Mouse (Mus musculus) CD4-positive, CD25-positive, alpha-beta regulatory T cell, adult 2 months (primary cell): ENCODE measurements around the gene H2-DMa.
"Not testable (repeated sequence)": the region's sequence is repeated elsewhere in the genome, so short reads cannot be mapped to it uniquely, and the experiment has no call there.

Experiments used
- DNase-seq: peaks from one replicate; pipeline ENCODE4 v3.0.0-alpha.2; 2012; ENCODE audit warnings: low read depth, low spot score

H2-DMa gene

GRCm38 (mm10) chr17:34126826-34127420 lies 7.6 kb downstream of the H2-DMa start:
- no peak for DNase-seq

DNA sequence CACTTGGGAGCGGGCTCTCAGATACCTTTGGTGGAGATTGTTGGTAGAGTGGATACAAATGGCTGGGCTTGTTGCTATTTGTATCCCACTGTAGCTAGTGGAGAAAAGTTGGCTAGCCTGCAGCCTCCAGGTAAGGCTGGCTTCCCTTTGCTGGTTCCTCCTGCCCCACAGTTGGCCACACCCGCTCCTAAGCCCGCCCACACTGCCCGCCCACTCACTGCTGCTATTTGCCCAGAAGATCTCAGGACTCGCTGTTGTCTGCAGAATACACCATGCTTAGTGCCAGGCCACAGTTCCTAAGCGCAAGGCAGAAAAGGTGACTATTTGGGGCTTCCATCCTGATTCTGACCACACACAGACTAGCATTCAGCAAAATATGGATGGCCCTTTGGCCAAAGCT lies 8.1 kb downstream of the H2-DMa start:
- peak; percentile 84 for DNase-seq

DNA sequence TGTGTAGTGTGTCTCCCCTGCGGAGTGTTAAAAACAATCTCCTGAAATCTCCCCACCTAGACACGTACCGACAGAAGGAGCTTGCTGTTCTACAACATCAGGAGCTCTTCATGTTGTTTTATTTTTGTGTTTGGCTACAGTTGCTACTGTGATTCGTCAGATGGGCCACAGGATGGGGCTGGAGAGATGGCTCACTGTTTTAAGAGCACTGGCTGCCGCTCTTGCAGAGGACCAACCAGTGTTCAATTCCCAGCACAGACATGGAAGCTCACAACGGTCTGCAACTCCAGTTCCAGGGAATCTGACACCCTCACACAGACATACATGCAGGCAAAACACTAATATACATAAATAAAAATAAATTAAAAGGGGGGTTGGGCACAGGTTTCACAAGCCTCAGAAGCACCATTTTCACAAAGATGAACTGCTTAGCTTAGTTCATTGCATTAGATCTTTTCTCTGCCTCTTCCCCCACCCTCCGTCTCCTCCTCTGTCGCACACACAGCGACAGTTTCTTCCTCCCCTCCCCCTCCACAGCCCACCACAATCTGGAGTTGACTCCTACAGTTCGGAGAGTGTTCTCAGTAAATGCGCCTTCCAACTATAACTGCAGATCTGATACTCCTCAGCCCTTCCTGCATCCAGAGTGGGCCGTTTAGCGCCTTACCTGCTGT lies 9.1 kb downstream of the H2-DMa start:
- peak; percentile 78 for DNase-seq

DNA sequence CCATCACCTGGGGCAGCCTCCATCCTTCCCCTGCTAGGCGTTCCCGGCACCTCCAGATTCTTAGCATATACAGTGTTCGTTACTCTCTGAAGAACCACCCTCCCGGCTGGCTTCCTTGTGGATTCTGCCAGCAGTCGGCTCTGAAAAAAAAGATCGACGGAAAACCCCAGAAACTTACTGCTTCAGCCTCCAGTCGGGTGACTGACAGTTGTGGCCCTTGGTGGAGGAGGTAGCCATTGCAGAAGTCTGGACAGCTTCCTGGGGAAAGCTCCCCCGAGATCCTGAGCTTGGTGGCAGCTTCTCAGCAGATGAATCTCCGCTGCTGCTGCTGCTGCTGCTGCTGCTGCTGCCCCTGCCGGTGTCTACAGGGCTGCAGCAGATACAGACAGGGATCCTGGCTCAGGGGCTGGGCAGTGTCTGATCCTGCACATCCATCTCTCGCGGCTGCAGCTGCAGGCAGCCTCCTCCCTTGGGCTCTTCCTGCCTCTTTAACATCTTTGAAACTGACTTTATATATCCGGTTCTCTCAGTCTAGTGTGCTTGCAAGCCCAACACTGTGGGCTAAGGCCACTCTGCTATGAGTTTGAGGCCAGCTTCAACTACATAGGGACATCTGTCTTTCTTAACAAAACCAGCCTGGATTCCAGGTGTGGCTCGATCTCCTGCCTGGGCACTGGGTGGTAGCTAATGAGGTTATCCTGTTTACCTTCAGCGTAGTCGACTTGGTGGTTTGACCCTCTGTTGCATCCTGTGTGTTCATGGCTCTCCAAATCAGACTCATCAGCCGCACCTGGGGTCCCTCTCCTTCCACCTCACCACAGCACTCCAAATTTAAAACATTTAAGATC lies 9.8 kb downstream of the H2-DMa start:
- DNase-seq = peak; percentile 69

- DNase-seq = no peak
Measured at GRCm38 (mm10) chr17:34130073-34130947, 11.0 kb downstream of the H2-DMa start.

- DNase-seq = no peak
Measured at GRCm38 (mm10) chr17:34131911-34132310, 12.6 kb downstream of the H2-DMa start.

GRCm38 (mm10) chr17:34133289-34133688 lies 13.9 kb downstream of the H2-DMa start:
- no peak for DNase-seq

DNA sequence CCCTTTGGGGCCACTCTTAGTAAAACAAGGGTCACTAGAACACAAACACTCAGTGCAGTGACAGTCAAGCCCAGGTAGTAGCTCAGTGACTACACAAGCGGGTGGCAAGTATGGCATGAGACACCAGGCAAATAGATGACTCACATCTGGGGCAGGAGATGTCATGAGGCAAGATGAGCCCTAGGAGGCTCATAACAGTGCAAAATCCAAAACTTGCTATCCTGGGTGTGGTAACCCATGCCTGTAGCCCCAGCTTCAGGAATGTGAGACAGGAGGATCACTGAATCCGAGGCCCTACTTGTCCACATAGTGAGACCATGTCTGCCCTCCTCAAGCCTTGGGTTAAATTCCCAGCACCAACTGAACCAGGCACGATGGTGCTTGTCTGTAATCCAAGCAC lies 15.1 kb downstream of the H2-DMa start:
- DNase-seq = no peak

DNA sequence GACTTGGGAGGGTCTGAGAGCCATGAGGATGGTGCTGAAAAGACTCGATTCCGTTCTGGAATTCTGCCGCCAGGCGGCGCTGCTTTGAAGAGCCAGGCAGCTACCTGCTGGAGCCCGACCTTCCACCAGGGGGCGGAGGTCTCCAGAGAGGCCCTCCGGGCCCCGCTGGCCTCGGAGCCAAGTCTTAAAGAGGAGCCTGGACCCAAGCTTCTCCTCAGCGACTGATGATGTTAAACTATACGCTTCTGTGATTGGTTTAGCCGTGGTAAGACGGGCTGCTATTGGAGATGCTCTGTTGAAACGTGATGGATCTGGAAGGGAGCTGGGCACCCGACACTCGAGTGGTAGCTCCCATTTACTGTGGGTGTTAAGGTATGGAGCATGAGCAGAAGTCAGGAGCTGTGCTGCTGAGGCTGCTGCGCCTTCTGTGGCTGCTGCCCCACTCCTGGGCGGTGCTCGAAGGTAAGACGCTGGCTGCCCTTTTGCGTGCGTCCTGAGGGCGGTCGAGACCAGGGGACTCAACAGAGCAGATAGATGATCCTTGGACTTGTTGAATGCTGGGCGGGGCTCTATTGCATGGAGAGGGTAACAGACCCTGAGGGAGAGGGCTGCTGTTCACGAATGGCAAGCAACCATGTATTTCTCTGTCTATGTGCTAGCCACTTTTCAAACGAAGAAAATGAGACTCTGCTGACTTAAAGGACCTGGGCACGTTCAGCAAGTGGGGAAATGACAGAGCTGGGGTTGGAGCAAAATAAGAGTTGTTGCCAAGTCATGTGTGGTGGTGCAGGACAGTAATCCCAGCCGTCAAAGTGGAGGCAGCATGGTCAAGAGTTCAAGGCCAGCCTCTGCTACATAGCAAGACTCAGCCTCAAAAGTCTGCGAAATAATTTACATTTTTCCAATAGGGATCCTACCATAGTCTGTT lies 16.2 kb downstream of the H2-DMa start:
- DNase-seq = peak; percentile 99

- no peak for DNase-seq
Measured at GRCm38 (mm10) chr17:34137601-34138000, 18.3 kb downstream of the H2-DMa start.

DNA sequence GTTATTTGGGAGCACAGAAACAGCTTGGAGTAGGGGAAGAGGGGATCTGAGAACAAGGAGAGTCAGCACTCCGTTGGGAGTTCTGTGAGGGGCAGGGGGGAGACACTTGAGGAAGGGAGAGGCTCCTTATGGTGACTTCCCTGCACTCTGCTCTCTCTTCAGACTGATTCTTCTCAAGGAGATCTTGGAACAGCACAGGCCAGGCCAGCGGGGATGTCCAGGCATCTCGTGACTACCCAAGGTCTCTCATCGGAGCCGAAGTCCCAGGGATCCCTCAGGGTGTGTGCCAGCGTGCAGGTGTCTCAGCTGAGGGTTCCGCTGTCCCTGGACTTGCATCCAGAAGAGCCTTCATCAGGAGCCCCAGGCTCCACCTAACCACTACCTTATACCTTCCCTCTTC lies 19.3 kb downstream of the H2-DMa start:
- DNase-seq = no peak

GRCm38 (mm10) chr17:34139416-34139815 lies 20.1 kb downstream of the H2-DMa start:
- no peak for DNase-seq

DNA sequence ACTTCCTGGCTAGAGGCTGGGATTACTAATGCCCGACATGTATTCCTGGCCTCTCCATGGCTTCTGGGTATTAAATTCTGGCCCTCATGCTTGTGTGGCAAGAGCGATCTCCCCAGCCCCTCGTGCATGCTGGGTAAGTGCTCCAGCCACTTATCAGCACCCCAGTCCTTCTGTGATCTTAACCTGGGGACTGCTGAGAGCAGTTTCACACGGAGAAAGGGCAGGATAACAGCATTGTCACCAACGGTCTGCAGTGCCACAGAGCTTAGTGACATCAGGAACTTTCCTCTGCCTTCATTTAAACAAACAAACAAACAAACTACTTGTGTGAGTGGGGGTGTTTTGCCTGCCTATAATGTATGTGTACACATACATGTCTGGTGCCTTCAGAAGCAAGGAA lies 20.9 kb downstream of the H2-DMa start:
- DNase-seq = no peak

GRCm38 (mm10) chr17:34141448-34141847 lies 22.1 kb downstream of the H2-DMa start:
- no peak for DNase-seq

DNA sequence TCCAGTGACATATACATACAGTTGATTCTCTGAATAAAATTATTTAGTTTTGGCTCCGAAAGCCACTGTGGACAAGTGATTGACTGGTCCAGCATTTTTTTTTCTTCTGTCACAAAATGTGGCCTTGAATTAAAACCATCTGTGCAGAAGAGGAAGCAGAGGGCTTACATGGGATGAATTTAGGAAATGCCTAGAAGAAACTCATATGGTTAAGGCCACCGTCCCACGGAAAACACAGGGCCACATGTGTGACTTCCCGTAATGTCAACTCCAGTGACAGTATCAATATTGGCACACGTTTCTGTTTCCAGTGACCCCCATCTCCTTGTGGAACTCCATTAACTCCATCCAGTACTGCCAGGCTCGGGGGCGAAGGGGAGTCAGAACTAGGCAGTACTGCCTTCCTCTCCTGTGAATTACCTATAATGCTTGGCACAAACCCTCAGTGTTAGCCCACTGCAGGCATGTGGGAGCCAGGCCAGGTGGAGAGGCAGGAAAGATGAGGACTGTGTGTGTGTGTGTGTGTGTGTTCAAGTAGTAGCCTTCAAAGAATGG lies 23.2 kb downstream of the H2-DMa start:
- DNase-seq = no peak

- peak; percentile 78 for DNase-seq
Measured at GRCm38 (mm10) chr17:34143033-34143432, 23.7 kb downstream of the H2-DMa start, which contains the start of gene H2-DMb2. H2-DMb2 (plus strand) TSS chr17:34143307.

- no peak for DNase-seq
Measured at GRCm38 (mm10) chr17:34143461-34143860, 24.1 kb downstream of the H2-DMa start.

DNA sequence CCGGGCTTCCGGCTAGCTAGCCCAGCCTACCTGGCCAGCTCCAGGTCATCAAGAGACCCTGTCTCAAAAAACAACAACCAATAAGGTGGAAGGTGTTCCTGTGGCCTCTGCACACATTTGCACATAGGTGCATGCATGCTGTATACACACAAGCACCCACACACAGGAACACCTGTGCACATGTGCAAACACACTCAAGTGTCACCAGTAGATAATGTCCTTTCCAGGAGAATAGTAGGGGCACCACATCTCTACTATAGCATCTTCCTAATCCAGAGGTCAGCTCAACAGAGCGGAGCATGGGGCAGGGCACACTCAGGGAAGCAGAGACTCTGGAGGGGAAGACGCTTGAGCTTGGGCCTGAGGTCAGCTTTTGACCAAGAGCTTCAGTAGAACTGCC lies 24.9 kb downstream of the H2-DMa start:
- not testable (repeated sequence) for DNase-seq

- peak; percentile 55 for DNase-seq
Measured at GRCm38 (mm10) chr17:34144960-34145371, 25.6 kb downstream of the H2-DMa start.

GRCm38 (mm10) chr17:34152923-34153322 lies 33.6 kb downstream of the H2-DMa start, which contains the start of gene H2-DMb1:
H2-DMb1 (plus strand) TSS chr17:34153072.
- DNase-seq = peak; percentile 77
